ENCODE assay signal across 23 mouse cellular contexts in genomic region chr17:25630313-25630712, GRCm38 (mm10). TPM values are rescaled to one million over a fixed set of nuclear protein-coding genes. Genes with fewer than 3 reads are reported as not detected.
DNase-seq lines count a peak whose midpoint lies in the region; ATAC-seq lines count a peak whose summit lies in the region.
"Had no signal": no experiment of that assay in that cellular context is flagged by ENCODE, and none has a peak within 500 bp of the region (broad histone marks: within the 10 kb centered on the region; RNA-seq: fewer than 3 reads in every experiment).

No protein-coding gene starts in this region.

- intact Hi-C loops in left cerebral cortex, postnatal 36 days (cut with DNase I) = loop anchor here (5.0 kb wide), 1 partner anchor 63 kb away; no protein-coding TSS in a partner anchor
- intact Hi-C loops in left cerebral cortex, postnatal 10 days (cut with DNase I) = no loop called here

- DNase-seq in frontal cortex, adult 2 months (ENCODE audit: extremely low spot score in 1 of 2, low spot score in 1 of 2) = no peak
- DNase-seq in layer of hippocampus, adult 9-11 months = peak; percentile 64
- no peak for DNase-seq in layer of hippocampus, postnatal 14 days (ENCODE audit: low spot score in 2 of 2)
- DNase-seq in left cerebral cortex, postnatal 36 days (ENCODE audit: low spot score in 2 of 2) = peak; percentile 47 to 65
- no peak for DNase-seq in left cerebral cortex, postnatal 10 days (ENCODE audit: extremely low spot score in 1 of 2, low spot score in 2 of 2)
- peak; percentile 86 for DNase-seq in brain, adult 2 months (ENCODE audit: low read depth, low spot score)
- DNase-seq: adrenal gland, adult 8-10 months; adrenal gland, postnatal 14 days; adrenal gland, postnatal 36 days; B cell, adult 2 months; cerebellum, adult 11-12 months; cerebellum, adult 2 months; cerebellum, adult 9-10 months; cerebellum, postnatal 10 days; cerebellum, postnatal 25 days had no signal

- peak; percentile 53; the same call in 1 of the 2 replicates for ATAC-seq in frontal cortex, adult (ENCODE audit: low TSS enrichment)
- ATAC-seq: activated CD4-positive, CD25-positive, alpha-beta regulatory T cell, adult 4 months; CD4-positive, CD25-positive, alpha-beta regulatory T cell, adult 4 months; forebrain, embryonic 13.5 days; forebrain, embryonic 15.5 days; Patski had no signal

RNA-seq across cellular contexts. Expression of gene Lmf1, which starts 51.4 kb away (rescaled TPM):
- 17.1 and 18.3 TPM in 2 replicates for polyA plus RNA-seq in frontal cortex, adult 2 months (2012; rRNA removed)
- total RNA-seq in layer of hippocampus, postnatal 14 days (2021) = 10 to 100 TPM; 26.2 to 27.2 TPM
- total RNA-seq in left cerebral cortex, postnatal 36 days (2021) = 10 to 100 TPM; 22.1 to 26.7 TPM
- total RNA-seq in left cerebral cortex, postnatal 10 days (2021) = 10 to 100 TPM; 22.2 to 23.4 TPM

RNA-seq across cellular contexts. Expression of gene Sox8, which starts 59.8 kb away (rescaled TPM):
- 41.2 and 43.2 TPM in 2 replicates for polyA plus RNA-seq in frontal cortex, adult 2 months (2012; rRNA removed)
- 10 to 100 TPM; 78.2 to 81.1 TPM for total RNA-seq in layer of hippocampus, postnatal 14 days (2021)
- total RNA-seq in left cerebral cortex, postnatal 36 days (2021) = 10 to 100 TPM; 42.8 to 65.3 TPM
- total RNA-seq in left cerebral cortex, postnatal 10 days (2021) = 10 to 100 TPM; 45.3 to 56.2 TPM
- total RNA-seq: CH12.LX had no signal
- polyA plus RNA-seq: CD4-positive, CD25-positive, alpha-beta regulatory T cell, adult 4 months; G1E had no signal

Comparison
In these comparisons a context has a peak if more than half of its experiments do, and no peak if none do; other contexts are left out.
1. DNase-seq: peak in layer of hippocampus, adult 9-11 months (single experiment), left cerebral cortex, postnatal 36 days (2 of 2) and brain, adult 2 months (single experiment); none in frontal cortex, adult 2 months (0 of 2), layer of hippocampus, postnatal 14 days (0 of 2) and left cerebral cortex, postnatal 10 days (0 of 2).